Mouse (Mus musculus) kidney, embryonic 14.5 days (tissue): ENCODE results near the gene Tas2r144. TPM values are rescaled to one million over a fixed set of nuclear protein-coding genes. Genes with fewer than 3 reads are reported as not detected.

Experiments
- ATAC-seq: fragments of 200-750 bp; cut with Nextera tagmentation; 2 replicates; pipeline ENCODE4 v1.8.0; 2017; ENCODE audit warnings: moderate number of reproducible peaks, mild to moderate bottlenecking, moderate TSS enrichment, moderate library complexity; ENCODE audit not compliant: low FRiP score, low TSS enrichment
- H3K27ac ChIP-seq: fragments of 300-500 bp; sonication (generic); 2 replicates; pipeline ENCODE4 v1.5.1; 2014; ENCODE audit warnings: low read depth, mild to moderate bottlenecking, low read length, moderate library complexity, mixed read lengths
- H3K27me3 ChIP-seq: fragments of 300-500 bp; sonication (generic); 2 replicates; pipeline ENCODE4 v1.6.1; 2014; ENCODE audit warnings: mild to moderate bottlenecking, low read length; ENCODE audit not compliant: control insufficient read depth, insufficient read depth
- H3K36me3 ChIP-seq: fragments of 300-500 bp; sonication (generic); 2 replicates; pipeline ENCODE4 v1.6.1; 2014; ENCODE audit warnings: low read length, mixed read lengths; ENCODE audit not compliant: control insufficient read depth, insufficient read depth
- H3K4me1 ChIP-seq: fragments of 300-500 bp; sonication (generic); 2 replicates; pipeline ENCODE4 v1.6.1; 2014; ENCODE audit warnings: low read length, mixed read lengths; ENCODE audit not compliant: control insufficient read depth, insufficient read depth
- H3K4me2 ChIP-seq: fragments of 300-500 bp; sonication (generic); replicated peaks from 2 replicates; pipeline ENCODE4 v1.6.1; 2014; ENCODE audit warnings: low read depth, mild to moderate bottlenecking, low read length
- H3K4me3 ChIP-seq: fragments of 300-500 bp; sonication (generic); 2 replicates; pipeline ENCODE4 v1.5.1; 2014; ENCODE audit warnings: mild to moderate bottlenecking, low read length
- H3K9ac ChIP-seq: fragments of 300-500 bp; sonication (generic); 2 replicates; pipeline ENCODE4 v1.6.1; 2014; ENCODE audit warnings: low read depth, mild to moderate bottlenecking, low read length, moderate library complexity
- H3K9me3 ChIP-seq: fragments of 300-500 bp; sonication (generic); 2 replicates; pipeline ENCODE4 v1.6.1; 2016; ENCODE audit warnings: low read length; ENCODE audit not compliant: control insufficient read depth
- WGBS: fragments of 180-500 bp; shearing (Covaris S2); extraction: QIAGEN DNeasy Blood & Tissue Kit; methylation state at CpG from one replicate; pipeline ENCODE4 v1.1.7; 2014; 5-methylcytosine and 5-hydroxymethylcytosine counted together
- polyA plus RNA-seq: library from polyadenylated mRNA; unstranded; fragments of >200 nt; fragmentation: Nextera tagmentation; extraction: Ambion mirVana; gene quantifications from 2 replicates; pipeline ENCODE4 v1.2.1, GENCODE M21; 2014

Tas2r144 gene
- polyA plus RNA-seq, 1 experiment from 2014 or later: not detected

GRCm38 (mm10) chr6:42257303-42257863 lies 42.3 kb downstream of the Tas2r144 start:
- WGBS: 14% methylated on average over 11 of the region's 11 CpGs
- ATAC-seq: peak; percentile 73; the same call in 1 of the 2 replicates
- Histone ChIP-seq H3K9ac (no peak overlapping the region), H3K9me3 (no peaks in the 10 kb centered on the region), H3K4me3 (no peak overlapping the region), H3K4me1 (0 out of 2 replicates have a peak, but pooled peaks cover 6% of the 10 kb centered on the region), H3K36me3 (no peaks in the 10 kb centered on the region), H3K4me2 (0 out of 2 replicates have a peak overlapping the region, but pooled peaks have one; percentile 15), H3K27me3 (no peaks in the 10 kb centered on the region), H3K27ac (no peak overlapping the region)

GRCm38 (mm10) chr6:42260430-42260829 lies 45.3 kb downstream of the Tas2r144 start:
- no peak overlapping the region for H3K4me2 ChIP-seq
- no peaks in the 10 kb centered on the region for H3K9me3 ChIP-seq
- H3K36me3 ChIP-seq: no peaks in the 10 kb centered on the region
- ATAC-seq: no peak
- H3K27ac ChIP-seq: no peak overlapping the region
- H3K4me3 ChIP-seq: no peak overlapping the region
- no peaks in the 10 kb centered on the region for H3K27me3 ChIP-seq
- no peak overlapping the region for H3K9ac ChIP-seq
- 0 out of 2 replicates have a peak, but pooled peaks cover 6% of the 10 kb centered on the region for H3K4me1 ChIP-seq
- 57% methylated on average over 6 of the region's 6 CpGs for WGBS

GRCm38 (mm10) chr6:42261524-42262170 lies 46.5 kb downstream of the Tas2r144 start, which contains the start of gene Tmem139:
Tmem139 (plus strand) TSS chr6:42261970.
- Histone ChIP-seq H3K9ac (peak within 1 kb of the TSS; percentile 44), H3K36me3 (no peaks in the 10 kb centered on the region), H3K4me2 (peak within 1 kb of the TSS; percentile 49), H3K27ac (no peak within 1 kb of the TSS), H3K4me1 (0 out of 2 replicates have a peak, but pooled peaks cover 6% of the 10 kb centered on the region), H3K27me3 (no peaks in the 10 kb centered on the region), H3K4me3 (peak within 1 kb of the TSS; percentile 28), H3K9me3 (no peaks in the 10 kb centered on the region)
- 13% methylated on average over 20 of the region's 20 CpGs for WGBS
- no peak for ATAC-seq

- H3K9ac ChIP-seq: peak within 1 kb of the TSS; percentile 70
- no peaks in the 10 kb centered on the region for H3K9me3 ChIP-seq
- 0 out of 2 replicates have a peak, but pooled peaks cover 6% of the 10 kb centered on the region for H3K4me1 ChIP-seq
- H3K27me3 ChIP-seq: no peaks in the 10 kb centered on the region
- WGBS: under 1% methylated on average over 50 of the region's 51 CpGs
- peak; percentile 99 for ATAC-seq
- H3K4me3 ChIP-seq: peak within 1 kb of the TSS; percentile 60
- H3K36me3 ChIP-seq: peaks cover 26% of the 10 kb centered on the region
- peak within 1 kb of the TSS; percentile 52 for H3K4me2 ChIP-seq
- H3K27ac ChIP-seq: peak within 1 kb of the TSS; percentile 77
Measured at GRCm38 (mm10) chr6:42264626-42265312, 49.6 kb downstream of the Tas2r144 start, which contains the start of gene Casp2. Casp2 (plus strand) TSS chr6:42264985.

Other genes starting within 250 kb of the Tas2r144 start
- not detected in 2 replicates for gene Sval3, start 247.2 kb upstream of the Tas2r144 start, polyA plus RNA-seq
- not detected in 2 replicates for gene Sva, start 176.9 kb upstream of the Tas2r144 start, polyA plus RNA-seq
- not detected in 2 replicates for gene Tas2r139, start 74.4 kb upstream of the Tas2r144 start, polyA plus RNA-seq
- gene Gstk1, start 30.6 kb downstream of the Tas2r144 start, polyA plus RNA-seq: 33.3 and 37.2 TPM in 2 replicates
- gene Tmem139, start 46.6 kb downstream of the Tas2r144 start, polyA plus RNA-seq: 2.6 and 3.0 TPM in 2 replicates
- gene Casp2, start 49.7 kb downstream of the Tas2r144 start, polyA plus RNA-seq: 46.1 and 66.5 TPM in 2 replicates
- gene Clcn1, start 71.4 kb downstream of the Tas2r144 start, polyA plus RNA-seq: 0.20 TPM in 2 replicates
- gene Fam131b, start 109.3 kb downstream of the Tas2r144 start, polyA plus RNA-seq: 0.05 and 0.11 TPM in 2 replicates
- gene Zyx, start 134.3 kb downstream of the Tas2r144 start, polyA plus RNA-seq: 87.0 and 118 TPM in 2 replicates
- 3.1 and 3.3 TPM in 2 replicates for gene Epha1, start 157.9 kb downstream of the Tas2r144 start, polyA plus RNA-seq
- not detected in 2 replicates for gene Tas2r143, start 184.9 kb downstream of the Tas2r144 start, polyA plus RNA-seq
- gene Tas2r135, start 190.1 kb downstream of the Tas2r144 start, polyA plus RNA-seq: not detected in 2 replicates
- not detected in 2 replicates for gene Tas2r126, start 219.2 kb downstream of the Tas2r144 start, polyA plus RNA-seq
- gene Olfr458, start 249.9 kb downstream of the Tas2r144 start, polyA plus RNA-seq: not detected in 2 replicates